Mouse (Mus musculus): ENCODE measurements around the gene Srgap2. TPM values are rescaled to one million over a fixed set of nuclear protein-coding genes. Genes with fewer than 3 reads are reported as not detected.
A peak's percentile ranks its signal among the peaks of the same experiment; 100 is the strongest.

Srgap2 gene
- polyA plus RNA-seq, 1 experiment from 2014 or later, result 9.5 TPM

DNA sequence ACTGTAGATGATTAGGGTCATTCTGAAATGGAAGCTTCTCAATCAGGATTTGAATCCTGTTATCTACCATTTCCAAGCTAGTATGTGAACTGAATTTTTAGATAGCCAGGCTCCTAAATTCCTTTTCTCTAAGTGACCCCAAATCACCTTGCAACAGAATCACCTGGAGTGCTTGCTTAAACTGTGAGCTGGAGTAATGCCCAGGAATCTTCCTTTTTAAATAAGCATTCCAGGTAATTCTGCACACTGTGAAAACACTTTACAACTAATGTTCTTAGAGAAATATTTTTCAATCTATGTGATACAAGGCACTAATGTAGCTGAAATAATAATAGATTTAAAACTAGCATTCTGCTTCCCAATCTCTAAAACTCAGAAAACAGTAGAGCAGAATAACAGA is 106.0 kb downstream of the Srgap2 start:
- Histone ChIP-seq H3K9me3 (no peaks in the 10 kb centered on the region), H3K4me3 (replicated peaks) (no peak overlapping the region), H3K4me2 (no peak overlapping the region), H3K27ac (no peak overlapping the region), H3K9ac (no peak overlapping the region), H3K4me1 (no peaks in the 10 kb centered on the region), H3K27me3 (replicated peaks) (no peaks in the 10 kb centered on the region), H3K36me3 (no peaks in the 10 kb centered on the region)
- ATAC-seq (ENCODE audit: insufficient read depth, low FRiP score, low read depth), result no peak

DNA sequence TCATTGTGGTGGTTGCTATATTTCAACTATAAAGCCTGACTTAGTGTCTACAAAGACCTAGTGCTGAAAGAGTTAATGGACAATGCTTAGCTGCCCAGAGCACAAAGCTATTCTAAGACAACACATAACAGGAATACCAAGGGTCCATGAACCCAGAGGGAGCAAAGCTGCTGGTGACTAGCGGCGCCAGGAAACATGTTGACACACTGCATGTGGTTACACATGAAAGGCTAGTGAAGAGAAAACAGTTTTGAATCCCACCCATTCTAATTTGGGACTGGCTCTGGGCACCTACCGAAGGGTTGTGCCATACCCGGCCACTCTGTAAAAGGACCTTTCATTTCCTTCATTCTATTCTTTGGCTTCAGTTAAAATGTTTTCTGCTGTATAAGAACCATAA is 106.5 kb downstream of the Srgap2 start:
- Histone ChIP-seq H3K9me3 (no peaks in the 10 kb centered on the region), H3K36me3 (no peaks in the 10 kb centered on the region), H3K27me3 (replicated peaks) (no peaks in the 10 kb centered on the region), H3K27ac (no peak overlapping the region), H3K4me2 (no peak overlapping the region), H3K4me1 (no peaks in the 10 kb centered on the region), H3K9ac (no peak overlapping the region), H3K4me3 (replicated peaks) (no peak overlapping the region)
- no peak for ATAC-seq (ENCODE audit: insufficient read depth, low FRiP score, low read depth)
- 63% methylated on average over 4 of the region's 4 CpGs for WGBS

DNA sequence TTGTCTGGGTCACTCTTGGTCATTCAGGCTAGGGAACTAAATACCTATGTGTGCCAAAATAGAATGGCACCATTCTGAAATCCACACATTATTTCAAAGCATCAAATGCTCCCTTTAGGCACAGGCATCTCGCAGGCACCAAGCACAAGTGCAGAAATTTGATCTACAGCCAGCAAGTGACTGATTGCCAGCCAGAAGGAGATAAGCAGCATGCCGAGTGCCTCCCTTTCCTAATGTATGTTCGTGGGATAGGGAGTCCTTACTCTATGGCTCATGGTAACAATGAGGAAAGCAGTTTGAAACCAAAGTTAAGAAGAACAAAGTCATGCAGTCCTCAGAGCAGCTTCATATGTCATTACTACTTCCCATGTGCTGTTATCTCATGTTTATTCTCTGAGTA is 107.8 kb downstream of the Srgap2 start:
- no peaks in the 10 kb centered on the region for H3K36me3 ChIP-seq
- no peak overlapping the region for H3K9ac ChIP-seq
- no peaks in the 10 kb centered on the region for H3K4me1 ChIP-seq
- H3K27me3 ChIP-seq (replicated peaks), result no peaks in the 10 kb centered on the region
- ATAC-seq (ENCODE audit: insufficient read depth, low FRiP score, low read depth), result no peak
- H3K4me3 ChIP-seq (replicated peaks), result no peak overlapping the region
- no peaks in the 10 kb centered on the region for H3K9me3 ChIP-seq
- WGBS, result 28% methylated on average over 3 of the region's 3 CpGs
- no peak overlapping the region for H3K4me2 ChIP-seq
- no peak overlapping the region for H3K27ac ChIP-seq

DNA sequence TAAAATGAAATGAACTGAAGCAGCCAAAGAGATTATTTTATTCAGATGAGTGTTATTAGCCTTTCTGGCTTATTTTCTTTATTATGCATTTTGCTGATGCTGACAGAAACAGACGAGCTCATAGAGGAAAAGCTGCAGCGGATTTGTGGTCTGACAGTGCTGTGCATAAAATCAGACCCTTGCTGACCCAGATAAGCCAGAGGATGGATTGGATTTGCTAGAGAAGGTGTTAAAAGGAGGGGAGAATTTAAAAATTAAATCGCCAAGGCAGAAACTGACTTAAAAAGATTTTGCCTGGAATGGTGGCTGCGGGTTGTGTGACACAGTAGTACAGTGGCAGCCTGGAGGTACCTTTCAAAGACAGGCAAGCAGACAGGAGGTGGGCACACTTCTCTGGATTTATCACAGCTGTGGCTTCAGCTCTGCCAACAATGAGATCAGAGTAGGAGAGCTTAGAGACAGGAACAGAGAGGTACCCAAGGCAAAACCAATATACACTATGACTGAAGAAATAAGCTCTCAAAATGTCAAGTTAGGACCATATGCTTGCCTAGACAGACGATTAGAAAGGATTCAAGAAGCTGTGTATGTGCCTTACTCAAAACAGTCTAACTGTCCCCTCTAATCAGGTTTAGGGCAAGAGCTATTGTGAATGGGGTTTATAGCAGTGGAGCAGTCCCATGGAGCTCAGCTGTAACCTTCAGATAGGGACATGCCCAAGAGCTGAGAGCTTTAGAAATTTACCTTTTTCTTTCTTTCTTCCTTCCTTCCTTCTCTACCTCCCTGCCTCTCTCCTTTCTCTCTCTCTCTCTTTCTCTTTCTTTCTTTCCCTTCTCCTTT is 109.1 kb downstream of the Srgap2 start:
- Histone ChIP-seq H3K36me3 (no peaks in the 10 kb centered on the region), H3K4me3 (replicated peaks) (no peak overlapping the region), H3K9ac (no peak overlapping the region), H3K9me3 (no peaks in the 10 kb centered on the region), H3K27ac (no peak overlapping the region), H3K4me1 (no peaks in the 10 kb centered on the region), H3K4me2 (no peak overlapping the region), H3K27me3 (replicated peaks) (no peaks in the 10 kb centered on the region)
- ATAC-seq (ENCODE audit: insufficient read depth, low FRiP score, low read depth), result no peak
- whole genome bisulfite sequencing, result 75% methylated on average over 5 of the region's 5 CpGs

DNA sequence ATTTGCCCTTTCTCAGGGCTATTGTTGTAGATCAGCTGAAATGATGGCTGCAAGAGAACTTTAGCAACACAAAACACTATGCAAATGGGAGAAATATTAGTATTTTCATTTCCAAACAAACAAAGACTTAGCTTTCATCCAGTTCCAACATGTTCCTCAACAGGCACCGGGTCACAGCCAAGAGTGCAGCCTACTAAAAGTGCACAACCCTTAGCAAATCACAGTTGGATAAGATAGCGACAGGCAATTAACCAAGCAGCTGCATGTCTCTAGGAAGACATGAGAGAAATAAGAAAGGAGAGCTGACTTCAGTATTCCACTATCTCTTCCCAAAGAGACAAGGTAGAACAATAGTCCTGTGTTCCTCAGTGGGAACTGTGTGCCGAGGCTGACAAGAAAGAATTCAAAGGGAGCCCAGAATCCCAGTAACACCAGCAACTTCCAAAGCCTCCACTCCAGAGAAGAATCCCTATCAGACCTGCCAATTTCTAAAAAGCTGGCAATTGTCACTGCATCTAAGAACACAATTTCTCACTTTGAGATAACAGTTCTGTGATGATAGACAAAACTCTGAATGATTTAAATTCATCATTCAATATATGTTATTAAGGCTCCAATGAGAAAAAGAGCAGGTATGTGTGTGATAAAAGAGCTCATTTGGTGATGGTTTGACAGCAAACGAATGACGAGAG is 109.9 kb downstream of the Srgap2 start:
- H3K9me3 ChIP-seq, result no peaks in the 10 kb centered on the region
- H3K4me1 ChIP-seq, result no peaks in the 10 kb centered on the region
- WGBS, result 71% methylated on average over 5 of the region's 5 CpGs
- H3K36me3 ChIP-seq, result no peaks in the 10 kb centered on the region
- no peak overlapping the region for H3K4me3 ChIP-seq (replicated peaks)
- no peak overlapping the region for H3K9ac ChIP-seq
- H3K27ac ChIP-seq, result no peak overlapping the region
- no peaks in the 10 kb centered on the region for H3K27me3 ChIP-seq (replicated peaks)
- H3K4me2 ChIP-seq, result no peak overlapping the region
- ATAC-seq (ENCODE audit: insufficient read depth, low FRiP score, low read depth), result no peak

DNA sequence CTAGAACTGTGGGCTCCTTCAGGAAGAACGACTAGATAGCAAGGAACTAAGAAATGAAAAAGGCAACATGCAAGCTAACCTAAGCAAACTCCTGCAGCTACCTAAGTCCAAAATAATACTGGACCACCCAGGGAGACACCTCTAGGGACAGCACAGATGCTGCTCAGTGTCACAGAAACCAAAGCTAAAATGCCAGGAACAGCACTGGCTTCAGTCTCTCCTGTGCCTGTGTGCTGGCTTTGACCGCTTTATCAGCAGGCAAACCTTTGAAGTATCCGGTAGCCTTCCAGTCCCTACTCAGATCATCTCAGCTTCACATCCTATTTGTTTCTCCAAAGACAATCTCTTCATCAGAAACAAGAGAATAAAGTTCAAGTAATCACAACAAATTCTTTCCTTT is 123.6 kb downstream of the Srgap2 start:
- WGBS, result 73% methylated on average over 3 of the region's 3 CpGs
- Histone ChIP-seq H3K4me2 (no peak overlapping the region), H3K9ac (no peak overlapping the region), H3K9me3 (no peaks in the 10 kb centered on the region), H3K4me3 (replicated peaks) (no peak overlapping the region), H3K4me1 (no peaks in the 10 kb centered on the region), H3K27me3 (replicated peaks) (no peaks in the 10 kb centered on the region), H3K36me3 (no peaks in the 10 kb centered on the region), H3K27ac (no peak overlapping the region)
- no peak for ATAC-seq (ENCODE audit: insufficient read depth, low FRiP score, low read depth)

DNA sequence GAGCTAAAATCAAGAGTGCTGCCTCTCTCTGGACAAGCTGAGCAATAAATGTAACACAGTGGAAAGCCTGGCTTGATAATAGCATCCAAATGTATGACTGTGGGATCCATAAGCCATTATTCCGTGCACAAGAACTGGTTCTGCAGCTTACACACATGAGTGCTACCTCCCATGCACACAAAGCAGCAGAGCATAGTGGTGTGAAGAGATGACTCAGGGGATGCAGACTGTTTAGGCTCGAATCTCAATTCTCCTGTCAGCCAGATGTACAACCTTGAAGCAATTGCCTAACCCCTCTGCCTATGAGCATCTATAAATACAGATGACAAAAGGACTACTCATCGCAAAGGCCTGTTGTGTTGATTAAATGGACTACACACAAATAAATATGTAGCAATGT is 126.3 kb downstream of the Srgap2 start:
- H3K36me3 ChIP-seq, result no peaks in the 10 kb centered on the region
- H3K27me3 ChIP-seq (replicated peaks), result no peaks in the 10 kb centered on the region
- no peak overlapping the region for H3K9ac ChIP-seq
- 79% methylated on average over 3 of the region's 3 CpGs for WGBS
- H3K4me1 ChIP-seq, result no peaks in the 10 kb centered on the region
- no peak for ATAC-seq (ENCODE audit: insufficient read depth, low FRiP score, low read depth)
- H3K4me3 ChIP-seq (replicated peaks), result no peak overlapping the region
- no peaks in the 10 kb centered on the region for H3K9me3 ChIP-seq
- H3K27ac ChIP-seq, result no peak overlapping the region
- no peak overlapping the region for H3K4me2 ChIP-seq

DNA sequence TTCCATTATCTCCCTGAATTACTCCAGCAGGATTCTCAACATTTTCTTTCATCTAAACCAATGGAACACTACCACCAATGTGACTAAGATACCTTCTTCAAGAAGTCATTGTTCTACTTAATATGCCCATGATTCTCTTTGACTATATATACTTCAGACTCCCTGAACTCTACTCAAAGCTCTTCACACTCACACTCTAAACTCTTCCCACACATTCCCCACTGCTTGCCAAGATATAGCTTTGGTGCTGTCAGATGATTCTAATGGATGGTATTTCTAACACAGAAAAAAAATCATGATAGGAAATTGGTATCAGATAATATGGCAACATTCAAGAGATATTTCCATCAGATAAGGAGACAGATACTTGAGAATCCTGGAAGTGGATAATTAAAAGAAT is 129.0 kb downstream of the Srgap2 start:
- Histone ChIP-seq H3K27ac (no peak overlapping the region), H3K4me2 (no peak overlapping the region), H3K36me3 (no peaks in the 10 kb centered on the region), H3K9me3 (no peaks in the 10 kb centered on the region), H3K9ac (no peak overlapping the region), H3K27me3 (replicated peaks) (no peaks in the 10 kb centered on the region), H3K4me3 (replicated peaks) (no peak overlapping the region), H3K4me1 (no peaks in the 10 kb centered on the region)
- no peak for ATAC-seq (ENCODE audit: insufficient read depth, low FRiP score, low read depth)

DNA sequence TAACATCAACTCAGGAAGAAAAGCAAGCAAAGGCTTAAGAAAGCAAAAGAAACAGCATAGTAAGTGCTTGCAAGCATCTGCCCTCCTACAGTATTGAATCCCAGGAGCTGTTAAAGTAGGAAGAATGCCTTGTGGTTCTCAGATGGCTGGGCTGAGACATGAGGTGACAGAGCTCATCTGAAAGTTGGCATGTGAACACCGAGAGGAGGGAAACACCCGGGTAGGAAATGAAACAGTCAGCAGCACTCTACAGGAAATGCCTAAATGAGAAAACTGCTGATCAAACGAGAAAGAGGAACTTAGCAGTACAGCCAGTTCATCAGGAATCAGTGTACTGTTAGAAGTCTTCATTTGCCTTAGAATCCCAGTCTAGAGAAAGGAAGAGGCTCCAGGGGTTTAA is 142.7 kb downstream of the Srgap2 start:
- H3K36me3 ChIP-seq, result no peaks in the 10 kb centered on the region
- H3K27me3 ChIP-seq (replicated peaks), result no peaks in the 10 kb centered on the region
- no peaks in the 10 kb centered on the region for H3K9me3 ChIP-seq
- H3K4me2 ChIP-seq, result no peak overlapping the region
- no peak overlapping the region for H3K9ac ChIP-seq
- peaks cover 2% of the 10 kb centered on the region for H3K4me1 ChIP-seq
- H3K27ac ChIP-seq, result no peak overlapping the region
- no peak for ATAC-seq (ENCODE audit: insufficient read depth, low FRiP score, low read depth)
- H3K4me3 ChIP-seq (replicated peaks), result no peak overlapping the region
- WGBS, result 48% methylated on average over 3 of the region's 3 CpGs

DNA sequence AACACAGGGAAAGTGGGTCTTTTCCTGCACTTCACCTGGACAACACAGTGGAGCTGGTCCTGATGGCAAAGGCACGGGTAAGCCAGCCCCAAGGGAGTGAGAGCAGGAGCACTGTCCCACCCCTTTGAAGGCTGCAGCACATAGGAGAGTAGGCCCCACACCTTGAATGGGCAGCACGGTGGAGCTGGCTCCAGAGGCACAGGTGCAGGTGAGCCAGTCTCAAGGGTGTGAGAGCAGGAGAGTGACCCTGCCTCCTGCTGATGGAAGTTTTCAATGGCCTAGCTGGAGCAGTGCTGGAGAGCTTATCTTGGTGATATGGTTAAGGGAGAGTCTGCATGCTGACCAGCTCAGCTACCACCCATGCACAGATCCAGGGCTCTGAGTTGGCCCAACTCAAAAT is 145.0 kb downstream of the Srgap2 start:
- Histone ChIP-seq H3K9ac (no peak overlapping the region), H3K4me2 (no peak overlapping the region), H3K27me3 (replicated peaks) (no peaks in the 10 kb centered on the region), H3K36me3 (0 out of 2 replicates have a peak, but pooled peaks cover 3% of the 10 kb centered on the region), H3K27ac (no peak overlapping the region), H3K4me3 (replicated peaks) (no peak overlapping the region), H3K9me3 (no peaks in the 10 kb centered on the region), H3K4me1 (peaks cover 12% of the 10 kb centered on the region)
- 62% methylated on average over 2 of the region's 2 CpGs for WGBS
- ATAC-seq (ENCODE audit: insufficient read depth, low FRiP score, low read depth), result peak; percentile 73

DNA sequence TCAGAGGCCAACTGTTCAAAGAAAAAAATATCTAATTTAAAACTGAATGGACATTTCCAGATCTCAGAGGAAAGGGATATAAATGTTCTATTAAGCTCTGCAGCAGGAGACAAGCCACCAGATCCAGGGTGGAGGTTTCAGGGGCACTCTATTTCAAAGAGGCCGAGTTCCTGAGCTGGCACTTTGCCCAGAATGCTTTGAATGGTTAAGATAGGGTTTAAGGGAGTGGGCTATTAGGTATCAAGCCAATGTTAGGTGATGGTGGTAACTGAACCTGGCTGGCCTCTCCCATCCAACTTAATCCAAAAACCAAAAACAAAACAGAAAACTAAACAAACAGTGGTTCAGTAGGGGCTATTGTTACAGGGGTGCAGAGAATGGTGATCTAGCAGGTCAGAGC is 146.9 kb downstream of the Srgap2 start:
- Histone ChIP-seq H3K4me3 (replicated peaks) (no peak overlapping the region), H3K4me2 (no peak overlapping the region), H3K4me1 (peaks cover 12% of the 10 kb centered on the region), H3K27ac (no peak overlapping the region), H3K9me3 (no peaks in the 10 kb centered on the region), H3K9ac (no peak overlapping the region), H3K36me3 (0 out of 2 replicates have a peak, but pooled peaks cover 3% of the 10 kb centered on the region), H3K27me3 (replicated peaks) (no peaks in the 10 kb centered on the region)
- ATAC-seq (ENCODE audit: insufficient read depth, low FRiP score, low read depth), result no peak
- WGBS, result 6% methylated on average over 1 of the region's 1 CpGs

DNA sequence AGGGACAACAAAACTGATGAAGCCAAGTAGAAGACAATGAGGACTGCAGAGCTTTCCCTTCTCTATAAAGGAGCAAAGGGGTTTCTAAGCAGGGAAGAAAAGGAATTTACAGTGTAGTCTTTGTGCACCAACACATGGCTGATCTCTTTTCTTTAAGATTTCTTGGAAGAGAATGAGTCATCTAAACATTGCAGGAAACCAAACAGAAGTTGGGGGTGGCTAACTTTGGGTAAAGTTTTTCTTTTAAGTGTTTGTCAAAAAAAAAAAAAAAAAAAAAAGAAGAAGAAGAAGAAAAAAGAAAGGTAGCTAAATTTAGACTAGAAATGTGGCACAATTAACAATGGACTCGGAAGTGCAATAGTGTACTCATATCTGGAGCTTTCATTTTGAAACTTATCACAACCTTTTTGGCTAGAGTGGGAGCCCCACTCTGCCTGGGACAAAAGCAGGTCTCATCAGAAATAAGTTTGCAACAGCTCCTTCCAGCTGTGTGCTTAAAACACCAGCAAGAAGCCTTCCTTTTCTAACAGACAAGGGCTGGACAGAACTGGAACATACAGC is 148.2 kb downstream of the Srgap2 start:
- no peaks in the 10 kb centered on the region for H3K27me3 ChIP-seq (replicated peaks)
- no peak for ATAC-seq (ENCODE audit: insufficient read depth, low FRiP score, low read depth)
- H3K27ac ChIP-seq, result peak overlapping the region; percentile 57
- 0 out of 2 replicates have a peak, but pooled peaks cover 3% of the 10 kb centered on the region for H3K36me3 ChIP-seq
- H3K4me2 ChIP-seq, result no peak overlapping the region
- no peaks in the 10 kb centered on the region for H3K9me3 ChIP-seq
- peaks cover 12% of the 10 kb centered on the region for H3K4me1 ChIP-seq
- no peak overlapping the region for H3K4me3 ChIP-seq (replicated peaks)
- H3K9ac ChIP-seq, result no peak overlapping the region
- 38% methylated on average over 1 of the region's 1 CpGs for WGBS

Measured in stomach, embryonic 15.5 days (tissue).